Mouse (Mus musculus) right cerebral cortex, adult 18-20 months (tissue): ENCODE data around the gene Gm3952.

Experiments used
- DNase-seq: peaks from one replicate; pipeline ENCODE4 v3.0.0; 2022; ENCODE audit warnings: mixed read lengths

Gm3952 gene

GRCm38 (mm10) chr8:128798594-128798993, at the start of gene Gm3952:
TSS of gene Gm3952 (minus strand) at chr8:128798694.
- DNase-seq, result no peak

GRCm38 (mm10) chr8:128843749-128844148, 45.3 kb upstream of the Gm3952 start:
- DNase-seq, result no peak

GRCm38 (mm10) chr8:128812521-128812920, 14.0 kb upstream of the Gm3952 start:
- no peak for DNase-seq

GRCm38 (mm10) chr8:128735692-128736091, 62.8 kb downstream of the Gm3952 start:
- DNase-seq, result peak; percentile 29

GRCm38 (mm10) chr8:128734118-128734517, 64.4 kb downstream of the Gm3952 start:
- no peak for DNase-seq

GRCm38 (mm10) chr8:128732254-128732653, 66.2 kb downstream of the Gm3952 start:
- no peak for DNase-seq

GRCm38 (mm10) chr8:128727213-128727612, 71.3 kb downstream of the Gm3952 start:
- no peak for DNase-seq

GRCm38 (mm10) chr8:128724819-128725218, 73.7 kb downstream of the Gm3952 start:
- DNase-seq, result peak; percentile 35

- DNase-seq, result peak; percentile 50
Measured at GRCm38 (mm10) chr8:128716184-128716583, 82.3 kb downstream of the Gm3952 start.

GRCm38 (mm10) chr8:128709261-128709660, 89.2 kb downstream of the Gm3952 start:
- DNase-seq, result peak; percentile 53

- DNase-seq, result peak; percentile 13
Measured at GRCm38 (mm10) chr8:128704836-128705235, 93.7 kb downstream of the Gm3952 start.

- DNase-seq, result no peak
Measured at GRCm38 (mm10) chr8:128704376-128704775, 94.1 kb downstream of the Gm3952 start.

- no peak for DNase-seq
Measured at GRCm38 (mm10) chr8:128697945-128698344, 100.5 kb downstream of the Gm3952 start.

- DNase-seq, result no peak
Measured at GRCm38 (mm10) chr8:128696701-128697397, 101.6 kb downstream of the Gm3952 start.
